ENCODE assay signal across 18 mouse cellular contexts in the genomic region with DNA sequence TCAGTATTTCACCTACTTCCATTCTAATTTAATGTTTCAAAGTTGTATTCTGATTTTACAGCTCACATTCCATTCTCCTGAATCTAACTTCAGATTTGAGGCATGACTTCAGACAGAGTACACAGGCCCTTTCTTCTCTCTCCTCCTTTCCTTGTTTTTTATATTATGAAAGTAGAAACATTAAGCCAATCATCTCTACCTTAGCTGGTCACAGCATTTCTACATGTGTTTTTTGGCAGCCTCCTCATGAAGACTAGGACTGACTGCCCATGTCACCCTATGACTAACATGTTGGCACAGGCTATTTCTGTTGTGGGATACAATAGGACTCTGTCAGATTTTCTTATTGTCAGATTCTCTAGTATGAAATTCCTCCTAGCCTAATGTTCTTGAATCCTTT. TPM values are rescaled to one million over a fixed set of nuclear protein-coding genes. Genes with fewer than 3 reads are reported as not detected.
"Had no signal": no experiment of that assay in that cellular context is flagged by ENCODE, and none has a peak within 500 bp of the region (broad histone marks: within the 10 kb centered on the region; RNA-seq: fewer than 3 reads in every experiment).

No protein-coding gene starts in this region.

- H3K27me3 ChIP-seq: midbrain, embryonic 12.5 days; neural tube, embryonic 13.5 days; neural tube, embryonic 15.5 days; stomach, embryonic 15.5 days had no signal

- ATAC-seq: midbrain, embryonic 16.5 days had no signal

- DNase-seq: lung, adult 18-20 months; lung, postnatal 10 days; lung, postnatal 4 days; midbrain, embryonic 14.5 days; retina, postnatal 1 day; right cerebral cortex, postnatal 14 days; thymus, adult 2 months; thymus, postnatal 25 days; thymus, postnatal 4 days had no signal

RNA-seq across cellular contexts. Expression of gene Bbox1, which starts 14.6 kb away (rescaled TPM):
- polyA plus RNA-seq: midbrain, embryonic 10.5 days; myocyte; neural tube, embryonic 11.5 days; neural tube, embryonic 13.5 days; spleen, adult 2 months had no signal
